Mouse (Mus musculus): ENCODE measurements around the gene Dntt. TPM values are rescaled to one million over a fixed set of nuclear protein-coding genes. Genes with fewer than 3 reads are reported as not detected.

Gene Dntt
- polyA plus RNA-seq, 1 experiment, result not detected

- Histone ChIP-seq H3K27ac (ENCODE audit: insufficient read depth, low read length) (no peak overlapping the region), H3K4me1 (ENCODE audit: control insufficient read depth, insufficient read depth, low read length) (no peaks in the 10 kb centered on the region), H3K36me3 (ENCODE audit: control insufficient read depth, insufficient read depth, low read length, poor library complexity, severe bottlenecking) (no peaks in the 10 kb centered on the region), H3K9ac (ENCODE audit: low read depth, poor library complexity, severe bottlenecking) (no peak overlapping the region), H3K9me3 (replicated peaks; ENCODE audit: control insufficient read depth, insufficient read depth, low read length, poor library complexity, severe bottlenecking) (no peaks in the 10 kb centered on the region), H3K27me3 (ENCODE audit: control insufficient read depth, insufficient read depth, low read length, poor library complexity, severe bottlenecking) (no peaks in the 10 kb centered on the region), H3K4me3 (ENCODE audit: low read depth, low read length) (no peak overlapping the region)
- TF ChIP-seq POLR2A (IDR thresholded peaks at IDR 0.05; ENCODE audit: insufficient read depth, low read length) (no peak), EP300 (IDR thresholded peaks at IDR 0.05; ENCODE audit: insufficient read depth, low read depth, low read length) (no peak), CTCF (IDR thresholded peaks at IDR 0.05; ENCODE audit: low read depth, low read length) (no peak)
Observed at GRCm38 (mm10) chr19:41108666-41109065, 79.6 kb downstream of the Dntt start.

Other genes starting within 250 kb of the Dntt start
- gene Ccnj, start 198.0 kb upstream of the Dntt start, polyA plus RNA-seq (2011; ENCODE audit: insufficient read depth, insufficient read length, low read depth, missing spikeins), result 7.4 and 9.4 TPM in 2 replicates
- gene Zfp518a, start 134.6 kb upstream of the Dntt start, polyA plus RNA-seq (2011; ENCODE audit: insufficient read depth, insufficient read length, low read depth, missing spikeins), result 34.4 and 41.3 TPM in 2 replicates
- 6.0 and 7.6 TPM in 2 replicates for gene Blnk, start 34.7 kb upstream of the Dntt start, polyA plus RNA-seq (2011; ENCODE audit: insufficient read depth, insufficient read length, low read depth, missing spikeins)
- not detected in 2 replicates for gene Opalin, start 47.8 kb downstream of the Dntt start, polyA plus RNA-seq (2011; ENCODE audit: insufficient read depth, insufficient read length, low read depth, missing spikeins)
- not detected in 2 replicates for gene Tll2, start 177.6 kb downstream of the Dntt start, polyA plus RNA-seq (2011; ENCODE audit: insufficient read depth, insufficient read length, low read depth, missing spikeins)
- gene Tm9sf3, start 234.7 kb downstream of the Dntt start, polyA plus RNA-seq (2011; ENCODE audit: insufficient read depth, insufficient read length, low read depth, missing spikeins), result 115 and 121 TPM in 2 replicates

All from ES-Bruce4 (cell line).